Mouse (Mus musculus) erythroblast, embryonic 14.5 days (primary cell): Measurements from ENCODE around the gene Irs1.

Source experiments
- GATA1 ChIP-seq: IDR thresholded peaks from 2 replicates; pipeline ENCODE4 v1.6.1; 2012; ENCODE audit warnings: low read length, inconsistent platforms, mixed read lengths
- TAL1 ChIP-seq: IDR thresholded peaks from 3 replicates; pipeline ENCODE4 v1.6.1; 2012; ENCODE audit warnings: low read length, inconsistent platforms, mixed read lengths

DNA sequence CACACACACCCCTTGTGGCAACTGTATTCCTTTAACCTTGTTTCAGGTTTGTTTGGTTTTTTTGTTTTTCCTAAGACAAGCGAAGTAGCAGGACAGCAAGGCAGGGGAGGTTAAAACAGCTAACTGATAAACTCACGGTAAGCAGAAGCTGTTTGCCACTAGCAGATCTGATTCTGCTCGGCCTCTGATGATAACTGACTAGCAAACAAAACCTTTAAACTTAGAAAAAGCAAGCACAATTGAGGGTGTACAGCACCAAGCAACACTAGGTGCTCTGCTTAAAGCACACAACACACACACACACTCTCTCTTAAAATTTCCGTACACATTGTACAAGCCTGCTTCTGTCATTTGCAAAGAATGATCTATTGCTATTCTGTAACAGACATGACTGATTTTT lies 6.8 kb downstream of the Irs1 start:
- TF ChIP-seq TAL1 (no peak), GATA1 (no peak)
